Mouse (Mus musculus): ENCODE measurements at regions not wholly inside any gene's neighbourhood (a gene's known extent, or its start where the extent isn't known, plus 50 kb on each side); places are given as distances from the start of the nearest gene placed in this dataset.

- H3K36me3 ChIP-seq (ENCODE audit: control insufficient read depth, insufficient read depth, low read length), result no peaks in the 10 kb centered on the region
- no peaks in the 10 kb centered on the region for H3K9me3 ChIP-seq (ENCODE audit: control insufficient read depth, low read length)
- 82% methylated on average over 1 of the region's 1 CpGs for WGBS
- no peak overlapping the region for H3K9ac ChIP-seq (replicated peaks; ENCODE audit: low read depth, low read length)
- H3K27ac ChIP-seq (ENCODE audit: low read depth, low read length), result no peak overlapping the region
- no peak for ATAC-seq (ENCODE audit: low read depth)
- no peaks in the 10 kb centered on the region for H3K4me1 ChIP-seq (ENCODE audit: control insufficient read depth, insufficient read depth, low read length)
- no peak overlapping the region for H3K4me2 ChIP-seq (ENCODE audit: low read depth, low read length)
- H3K4me3 ChIP-seq (ENCODE audit: low read depth, low read length), result no peak overlapping the region
- no peaks in the 10 kb centered on the region for H3K27me3 ChIP-seq (ENCODE audit: control insufficient read depth, insufficient read depth, low read length)
Measured at GRCm38 (mm10) chr13:6280073-6280472, 267.9 kb upstream of the Pitrm1 start.

GRCm38 (mm10) chr13:6288109-6288508 lies 259.8 kb upstream of the Pitrm1 start:
- WGBS, result 58% methylated on average over 6 of the region's 6 CpGs
- no peaks in the 10 kb centered on the region for H3K36me3 ChIP-seq (ENCODE audit: control insufficient read depth, insufficient read depth, low read length)
- no peak overlapping the region for H3K9ac ChIP-seq (replicated peaks; ENCODE audit: low read depth, low read length)
- no peaks in the 10 kb centered on the region for H3K4me1 ChIP-seq (ENCODE audit: control insufficient read depth, insufficient read depth, low read length)
- peak; percentile 74; the same call in 1 of the 2 replicates for ATAC-seq (ENCODE audit: low read depth)
- no peak overlapping the region for H3K27ac ChIP-seq (ENCODE audit: low read depth, low read length)
- no peaks in the 10 kb centered on the region for H3K9me3 ChIP-seq (ENCODE audit: control insufficient read depth, low read length)
- no peaks in the 10 kb centered on the region for H3K27me3 ChIP-seq (ENCODE audit: control insufficient read depth, insufficient read depth, low read length)
- H3K4me3 ChIP-seq (ENCODE audit: low read depth, low read length), result no peak overlapping the region
- H3K4me2 ChIP-seq (ENCODE audit: low read depth, low read length), result no peak overlapping the region

GRCm38 (mm10) chr13:6292098-6292497 lies 255.9 kb upstream of the Pitrm1 start:
- no peaks in the 10 kb centered on the region for H3K27me3 ChIP-seq (ENCODE audit: control insufficient read depth, insufficient read depth, low read length)
- ATAC-seq (ENCODE audit: low read depth), result no peak
- no peaks in the 10 kb centered on the region for H3K4me1 ChIP-seq (ENCODE audit: control insufficient read depth, insufficient read depth, low read length)
- H3K36me3 ChIP-seq (ENCODE audit: control insufficient read depth, insufficient read depth, low read length), result no peaks in the 10 kb centered on the region
- H3K9ac ChIP-seq (replicated peaks; ENCODE audit: low read depth, low read length), result no peak overlapping the region
- no peak overlapping the region for H3K4me2 ChIP-seq (ENCODE audit: low read depth, low read length)
- H3K9me3 ChIP-seq (ENCODE audit: control insufficient read depth, low read length), result no peaks in the 10 kb centered on the region
- H3K4me3 ChIP-seq (ENCODE audit: low read depth, low read length), result no peak overlapping the region
- H3K27ac ChIP-seq (ENCODE audit: low read depth, low read length), result no peak overlapping the region
- 60% methylated on average over 3 of the region's 3 CpGs for WGBS

GRCm38 (mm10) chr13:6305718-6306117 lies 242.2 kb upstream of the Pitrm1 start:
- Histone ChIP-seq H3K27me3 (ENCODE audit: control insufficient read depth, insufficient read depth, low read length) (no peaks in the 10 kb centered on the region), H3K4me3 (ENCODE audit: low read depth, low read length) (no peak overlapping the region), H3K4me2 (ENCODE audit: low read depth, low read length) (no peak overlapping the region), H3K4me1 (ENCODE audit: control insufficient read depth, insufficient read depth, low read length) (no peaks in the 10 kb centered on the region), H3K9me3 (ENCODE audit: control insufficient read depth, low read length) (no peaks in the 10 kb centered on the region), H3K9ac (replicated peaks; ENCODE audit: low read depth, low read length) (no peak overlapping the region), H3K36me3 (ENCODE audit: control insufficient read depth, insufficient read depth, low read length) (no peaks in the 10 kb centered on the region), H3K27ac (ENCODE audit: low read depth, low read length) (no peak overlapping the region)
- no peak for ATAC-seq (ENCODE audit: low read depth)

- H3K4me2 ChIP-seq (ENCODE audit: low read depth, low read length), result no peak overlapping the region
- H3K27ac ChIP-seq (ENCODE audit: low read depth, low read length), result no peak overlapping the region
- H3K4me3 ChIP-seq (ENCODE audit: low read depth, low read length), result no peak overlapping the region
- ATAC-seq (ENCODE audit: low read depth), result no peak
- no peaks in the 10 kb centered on the region for H3K36me3 ChIP-seq (ENCODE audit: control insufficient read depth, insufficient read depth, low read length)
- 53% methylated on average over 4 of the region's 4 CpGs for WGBS
- no peaks in the 10 kb centered on the region for H3K27me3 ChIP-seq (ENCODE audit: control insufficient read depth, insufficient read depth, low read length)
- H3K4me1 ChIP-seq (ENCODE audit: control insufficient read depth, insufficient read depth, low read length), result no peaks in the 10 kb centered on the region
- H3K9ac ChIP-seq (replicated peaks; ENCODE audit: low read depth, low read length), result no peak overlapping the region
- H3K9me3 ChIP-seq (ENCODE audit: control insufficient read depth, low read length), result no peaks in the 10 kb centered on the region
Measured at GRCm38 (mm10) chr13:6306616-6306988, 241.3 kb upstream of the Pitrm1 start.

GRCm38 (mm10) chr13:6306989-6307917 lies 240.7 kb upstream of the Pitrm1 start:
- Histone ChIP-seq H3K27me3 (ENCODE audit: control insufficient read depth, insufficient read depth, low read length) (no peaks in the 10 kb centered on the region), H3K4me2 (ENCODE audit: low read depth, low read length) (no peak overlapping the region), H3K36me3 (ENCODE audit: control insufficient read depth, insufficient read depth, low read length) (no peaks in the 10 kb centered on the region), H3K4me1 (ENCODE audit: control insufficient read depth, insufficient read depth, low read length) (no peaks in the 10 kb centered on the region), H3K4me3 (ENCODE audit: low read depth, low read length) (no peak overlapping the region), H3K27ac (ENCODE audit: low read depth, low read length) (no peak overlapping the region), H3K9ac (replicated peaks; ENCODE audit: low read depth, low read length) (no peak overlapping the region), H3K9me3 (ENCODE audit: control insufficient read depth, low read length) (no peaks in the 10 kb centered on the region)
- WGBS, result 56% methylated on average over 7 of the region's 7 CpGs
- peak; percentile 70 for ATAC-seq (ENCODE audit: low read depth)

- Histone ChIP-seq H3K27me3 (ENCODE audit: control insufficient read depth, insufficient read depth, low read length) (no peaks in the 10 kb centered on the region), H3K27ac (ENCODE audit: low read depth, low read length) (no peak overlapping the region), H3K4me3 (ENCODE audit: low read depth, low read length) (no peak overlapping the region), H3K4me2 (ENCODE audit: low read depth, low read length) (no peak overlapping the region), H3K9ac (replicated peaks; ENCODE audit: low read depth, low read length) (no peak overlapping the region), H3K4me1 (ENCODE audit: control insufficient read depth, insufficient read depth, low read length) (no peaks in the 10 kb centered on the region), H3K9me3 (ENCODE audit: control insufficient read depth, low read length) (no peaks in the 10 kb centered on the region), H3K36me3 (ENCODE audit: control insufficient read depth, insufficient read depth, low read length) (no peaks in the 10 kb centered on the region)
- no peak for ATAC-seq (ENCODE audit: low read depth)
Measured at GRCm38 (mm10) chr13:6316201-6316600, 231.7 kb upstream of the Pitrm1 start.

- WGBS, result 80% methylated on average over 2 of the region's 2 CpGs
- H3K4me1 ChIP-seq (ENCODE audit: control insufficient read depth, insufficient read depth, low read length), result no peaks in the 10 kb centered on the region
- no peak overlapping the region for H3K27ac ChIP-seq (ENCODE audit: low read depth, low read length)
- no peak overlapping the region for H3K4me2 ChIP-seq (ENCODE audit: low read depth, low read length)
- no peak for ATAC-seq (ENCODE audit: low read depth)
- no peaks in the 10 kb centered on the region for H3K9me3 ChIP-seq (ENCODE audit: control insufficient read depth, low read length)
- no peaks in the 10 kb centered on the region for H3K36me3 ChIP-seq (ENCODE audit: control insufficient read depth, insufficient read depth, low read length)
- no peak overlapping the region for H3K9ac ChIP-seq (replicated peaks; ENCODE audit: low read depth, low read length)
- no peak overlapping the region for H3K4me3 ChIP-seq (ENCODE audit: low read depth, low read length)
- H3K27me3 ChIP-seq (ENCODE audit: control insufficient read depth, insufficient read depth, low read length), result no peaks in the 10 kb centered on the region
Measured at GRCm38 (mm10) chr13:6323948-6324347, 224.0 kb upstream of the Pitrm1 start.

- H3K27ac ChIP-seq (ENCODE audit: low read depth, low read length), result no peak overlapping the region
- H3K9me3 ChIP-seq (ENCODE audit: control insufficient read depth, low read length), result no peaks in the 10 kb centered on the region
- ATAC-seq (ENCODE audit: low read depth), result no peak
- WGBS, result 84% methylated on average over 3 of the region's 3 CpGs
- H3K36me3 ChIP-seq (ENCODE audit: control insufficient read depth, insufficient read depth, low read length), result no peaks in the 10 kb centered on the region
- no peaks in the 10 kb centered on the region for H3K27me3 ChIP-seq (ENCODE audit: control insufficient read depth, insufficient read depth, low read length)
- no peak overlapping the region for H3K4me2 ChIP-seq (ENCODE audit: low read depth, low read length)
- no peak overlapping the region for H3K9ac ChIP-seq (replicated peaks; ENCODE audit: low read depth, low read length)
- H3K4me1 ChIP-seq (ENCODE audit: control insufficient read depth, insufficient read depth, low read length), result no peaks in the 10 kb centered on the region
- H3K4me3 ChIP-seq (ENCODE audit: low read depth, low read length), result no peak overlapping the region
Measured at GRCm38 (mm10) chr13:6330320-6330950, 217.5 kb upstream of the Pitrm1 start.
